Mouse (Mus musculus): Measurements from ENCODE around the gene Syce2. TPM values are rescaled to one million over a fixed set of nuclear protein-coding genes. Genes with fewer than 3 reads are reported as not detected.

Gene Syce2
- total and polyA plus RNA-seq, 3 experiments = 0.33 to 4.3 (median 2.6) TPM

DNA sequence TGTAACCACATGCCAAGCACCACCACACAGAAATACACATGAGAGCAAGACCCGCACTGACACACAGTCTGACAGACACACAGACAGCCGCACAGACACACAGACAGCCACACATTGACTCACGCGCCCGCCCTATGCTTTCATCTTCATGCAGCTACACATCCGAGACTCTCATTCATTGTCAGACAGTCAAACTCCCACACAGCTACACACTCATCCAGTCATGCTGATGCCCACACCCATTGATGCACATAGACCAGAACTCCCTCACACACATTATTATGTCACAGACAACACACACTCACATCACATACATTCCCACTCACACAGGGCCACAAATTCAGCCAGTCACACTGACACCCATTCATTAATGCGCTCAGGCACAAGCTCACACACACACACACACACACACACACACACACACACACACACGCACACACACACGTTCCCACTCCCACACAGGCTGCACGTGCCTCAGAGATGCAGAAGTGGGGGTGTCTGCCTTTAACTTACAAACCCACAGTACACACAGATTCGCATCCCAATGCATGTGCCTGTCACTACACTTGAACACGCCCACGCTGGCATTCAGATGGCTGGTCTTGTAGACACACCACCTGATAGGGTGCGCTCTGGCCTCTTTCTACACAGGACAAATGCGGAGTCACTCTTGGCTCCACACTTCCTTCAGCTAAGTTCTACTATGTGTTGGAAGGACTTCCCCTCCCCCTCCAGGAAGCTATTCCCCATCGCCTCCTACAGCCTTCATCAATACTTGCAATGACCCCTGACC, 62.1 kb downstream of the Syce2 start:
- 74% methylated on average over 16 of the region's 16 CpGs for WGBS
- TF ChIP-seq EP300 (IDR thresholded peaks at IDR 0.05; ENCODE audit: insufficient read depth, low read depth, low read length) = no peak
- TF ChIP-seq POLR2A (IDR thresholded peaks at IDR 0.05; ENCODE audit: insufficient read depth, low read depth, low read length) = no peak
- no peak for TF ChIP-seq CTCF (IDR thresholded peaks at IDR 0.05)
- intact Hi-C loops (cut with DNase I) = no loop called here
- DNase-seq = no peak
- Histone ChIP-seq H3K9ac (ENCODE audit: low read depth, low read length) (no peak overlapping the region), H3K4me3 (no peak overlapping the region), H3K27me3 (ENCODE audit: control insufficient read depth, insufficient read depth, low read length) (peaks cover 34% of the 10 kb centered on the region), H3K4me1 (ENCODE audit: control insufficient read depth, insufficient read depth, low read length) (no peaks in the 10 kb centered on the region), H3K36me3 (ENCODE audit: control insufficient read depth, insufficient read depth, low read length) (no peaks in the 10 kb centered on the region), H3K27ac (no peak overlapping the region), H3K79me2 (replicated peaks; ENCODE audit: control insufficient read depth, insufficient read depth, low read length) (no peaks in the 10 kb centered on the region)

DNA sequence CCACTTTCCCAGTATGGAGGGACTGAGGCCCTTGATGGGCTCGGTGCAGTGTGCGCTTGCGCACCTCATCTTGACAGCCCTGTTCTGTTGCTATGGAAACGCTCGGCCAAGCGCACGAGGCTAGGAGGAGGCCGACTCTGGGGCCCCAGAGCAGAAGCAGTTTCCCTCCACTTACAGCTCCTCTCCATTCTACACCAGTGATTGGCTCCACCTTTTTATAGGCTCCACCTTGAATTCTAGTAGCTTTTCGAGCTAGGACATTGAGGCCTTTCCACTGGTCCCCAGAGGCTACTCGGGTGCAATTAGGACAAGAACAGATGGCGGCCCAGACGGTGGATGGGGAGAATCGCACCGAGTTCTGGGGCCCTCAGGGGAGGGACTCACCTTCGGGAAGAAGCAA, 62.9 kb downstream of the Syce2 start:
- Histone ChIP-seq H3K79me2 (replicated peaks; ENCODE audit: control insufficient read depth, insufficient read depth, low read length) (no peaks in the 10 kb centered on the region), H3K36me3 (ENCODE audit: control insufficient read depth, insufficient read depth, low read length) (no peaks in the 10 kb centered on the region), H3K27ac (no peak overlapping the region), H3K27me3 (ENCODE audit: control insufficient read depth, insufficient read depth, low read length) (peaks cover 31% of the 10 kb centered on the region), H3K4me1 (ENCODE audit: control insufficient read depth, insufficient read depth, low read length) (no peaks in the 10 kb centered on the region), H3K9ac (ENCODE audit: low read depth, low read length) (no peak overlapping the region), H3K4me3 (no peak overlapping the region)
- DNase-seq = no peak
- 4% methylated on average over 15 of the region's 15 CpGs for WGBS
- intact Hi-C loops (cut with DNase I) = no loop called here
- TF ChIP-seq POLR2A (IDR thresholded peaks at IDR 0.05; ENCODE audit: insufficient read depth, low read depth, low read length) = no peak

GRCm38 (mm10) chr8:84935489-84935888, 63.6 kb downstream of the Syce2 start:
- intact Hi-C loops (cut with DNase I) = no loop called here
- no peak for TF ChIP-seq POLR2A (IDR thresholded peaks at IDR 0.05; ENCODE audit: insufficient read depth, low read depth, low read length)
- TF ChIP-seq EP300 (IDR thresholded peaks at IDR 0.05; ENCODE audit: insufficient read depth, low read depth, low read length) = no peak
- no peak for TF ChIP-seq CTCF (IDR thresholded peaks at IDR 0.05)
- H3K4me3 ChIP-seq = no peak overlapping the region

GRCm38 (mm10) chr8:84936041-84936961, 64.4 kb downstream of the Syce2 start:
- Histone ChIP-seq H3K4me3 (no peak overlapping the region), H3K27ac (no peak overlapping the region), H3K27me3 (ENCODE audit: control insufficient read depth, insufficient read depth, low read length) (peaks cover 31% of the 10 kb centered on the region), H3K9ac (ENCODE audit: low read depth, low read length) (no peak overlapping the region), H3K79me2 (replicated peaks; ENCODE audit: control insufficient read depth, insufficient read depth, low read length) (no peaks in the 10 kb centered on the region), H3K36me3 (ENCODE audit: control insufficient read depth, insufficient read depth, low read length) (no peaks in the 10 kb centered on the region), H3K4me1 (ENCODE audit: control insufficient read depth, insufficient read depth, low read length) (no peaks in the 10 kb centered on the region)
- intact Hi-C loops (cut with DNase I) = no loop called here
- TF ChIP-seq EP300 (IDR thresholded peaks at IDR 0.05; ENCODE audit: insufficient read depth, low read depth, low read length) = no peak
- no peak for TF ChIP-seq CTCF (IDR thresholded peaks at IDR 0.05)
- no peak for TF ChIP-seq POLR2A (IDR thresholded peaks at IDR 0.05; ENCODE audit: insufficient read depth, low read depth, low read length)
- 28% methylated on average over 23 of the region's 23 CpGs for WGBS
- no peak for DNase-seq

More at GRCm38 (mm10) chr8:84935489-84935888, 63.6 kb downstream of the Syce2 start:
- no peaks in the 10 kb centered on the region for H3K4me1 ChIP-seq (ENCODE audit: control insufficient read depth, insufficient read depth, low read length)
- DNase-seq = no peak
- no peaks in the 10 kb centered on the region for H3K36me3 ChIP-seq (ENCODE audit: control insufficient read depth, insufficient read depth, low read length)
- peaks cover 31% of the 10 kb centered on the region for H3K27me3 ChIP-seq (ENCODE audit: control insufficient read depth, insufficient read depth, low read length)
- WGBS = 8% methylated on average over 14 of the region's 14 CpGs
- H3K27ac ChIP-seq = no peak overlapping the region
- H3K79me2 ChIP-seq (replicated peaks; ENCODE audit: control insufficient read depth, insufficient read depth, low read length) = no peaks in the 10 kb centered on the region
- H3K9ac ChIP-seq (ENCODE audit: low read depth, low read length) = no peak overlapping the region

- H3K9ac ChIP-seq (ENCODE audit: low read depth, low read length) = no peak within 1 kb of the TSS
- H3K36me3 ChIP-seq (ENCODE audit: control insufficient read depth, insufficient read depth, low read length) = no peaks in the 10 kb centered on the region
- no peak within 1 kb of the TSS for H3K4me3 ChIP-seq
- TF ChIP-seq EP300 (IDR thresholded peaks at IDR 0.05; ENCODE audit: insufficient read depth, low read depth, low read length) = no peak
- peak; percentile 78 for TF ChIP-seq CTCF (IDR thresholded peaks at IDR 0.05)
- no peak within 1 kb of the TSS for H3K27ac ChIP-seq
- 2% methylated on average over 48 of the region's 50 CpGs for WGBS
- H3K79me2 ChIP-seq (replicated peaks; ENCODE audit: control insufficient read depth, insufficient read depth, low read length) = no peaks in the 10 kb centered on the region
- H3K4me1 ChIP-seq (ENCODE audit: control insufficient read depth, insufficient read depth, low read length) = no peaks in the 10 kb centered on the region
- intact Hi-C loops (cut with DNase I) = no loop called here
- peaks cover 31% of the 10 kb centered on the region for H3K27me3 ChIP-seq (ENCODE audit: control insufficient read depth, insufficient read depth, low read length)
- DNase-seq = peak; percentile 48 to 66
These were observed 65.1 kb downstream of the Syce2 start, which contains the start of gene Mast1 for GRCm38 (mm10) chr8:84936962-84937546. Gene Mast1 (minus strand): TSS chr8:84937359.

Small RNAs within 50 kb of the gene (microRNA-seq; reads per million reads assigned to microRNA genes)
- 0 reads per million in 2 experiments for gene Gm24197
- gene Mir7069 = 3.5 to 5.0 reads per million in 2 experiments

Other genes with a start within 250 kb of the Syce2 start
Only the 30 nearest of the 31 such genes appear.
- 10 to 100 TPM; 11.8 to 13.0 TPM for gene Ier2, start 209.3 kb upstream of the Syce2 start, total RNA-seq (2021)
- gene Ier2, start 209.3 kb upstream of the Syce2 start, polyA plus RNA-seq (2012; rRNA removed) = 6.8 and 8.1 TPM in 2 replicates
- gene Trmt1, start 185.8 kb upstream of the Syce2 start, total RNA-seq (2021) = 10 to 100 TPM; 32.0 to 37.4 TPM
- 39.9 and 50.8 TPM in 2 replicates for gene Trmt1, start 185.8 kb upstream of the Syce2 start, polyA plus RNA-seq (2012; rRNA removed)
- 10 to 100 TPM; 30.5 to 31.0 TPM for gene Nacc1, start 184.2 kb upstream of the Syce2 start, total RNA-seq (2021)
- 45.3 and 50.5 TPM in 2 replicates for gene Nacc1, start 184.2 kb upstream of the Syce2 start, polyA plus RNA-seq (2012; rRNA removed)
- 1 to 10 TPM; 3.0 to 3.7 TPM for gene Lyl1, start 170.7 kb upstream of the Syce2 start, total RNA-seq (2021)
- gene Lyl1, start 170.7 kb upstream of the Syce2 start, polyA plus RNA-seq (2012; rRNA removed) = 4.0 and 7.7 TPM in 2 replicates
- gene G430095P16Rik, start 149.1 kb upstream of the Syce2 start, total RNA-seq (2021) = under 1 TPM in 1 of 2 experiments, not detected in 1; 0.55 TPM
- gene G430095P16Rik, start 149.1 kb upstream of the Syce2 start, polyA plus RNA-seq (2012; rRNA removed) = 0.70 TPM in 1 of 2 replicates, not detected in the other
- 100 to 1,000 TPM; 274 to 297 TPM for gene Nfix, start 71.8 kb upstream of the Syce2 start, total RNA-seq (2021)
- 49.0 and 68.7 TPM in 2 replicates for gene Nfix, start 71.8 kb upstream of the Syce2 start, polyA plus RNA-seq (2012; rRNA removed)
- gene Dand5, start 49.3 kb upstream of the Syce2 start, total RNA-seq (2021) = 10 to 100 TPM; 11.2 to 12.3 TPM
- gene Dand5, start 49.3 kb upstream of the Syce2 start, polyA plus RNA-seq (2012; rRNA removed) = 6.1 and 7.6 TPM in 2 replicates
- 10 to 100 TPM; 27.4 to 29.7 TPM for gene Gadd45gip1, start 40.6 kb upstream of the Syce2 start, total RNA-seq (2021)
- gene Gadd45gip1, start 40.6 kb upstream of the Syce2 start, polyA plus RNA-seq (2012; rRNA removed) = 13.4 and 21.2 TPM in 2 replicates
- gene Rad23a, start 31.4 kb upstream of the Syce2 start, total RNA-seq (2021) = 10 to 100 TPM; 85.1 to 87.6 TPM
- 77.3 and 101 TPM in 2 replicates for gene Rad23a, start 31.4 kb upstream of the Syce2 start, polyA plus RNA-seq (2012; rRNA removed)
- 100 to 1,000 TPM; 352 to 416 TPM for gene Calr, start 25.2 kb upstream of the Syce2 start, total RNA-seq (2021)
- 154 and 269 TPM in 2 replicates for gene Calr, start 25.2 kb upstream of the Syce2 start, polyA plus RNA-seq (2012; rRNA removed)
- 10 to 100 TPM; 21.8 to 24.5 TPM for gene Farsa, start 15.1 kb upstream of the Syce2 start, total RNA-seq (2021)
- gene Farsa, start 15.1 kb upstream of the Syce2 start, polyA plus RNA-seq (2012; rRNA removed) = 32.5 and 41.4 TPM in 2 replicates
- gene Gcdh, start 21.8 kb downstream of the Syce2 start, total RNA-seq (2021) = 10 to 100 TPM; 71.5 to 89.9 TPM
- gene Gcdh, start 21.8 kb downstream of the Syce2 start, polyA plus RNA-seq (2012; rRNA removed) = 134 and 148 TPM in 2 replicates
- gene Klf1, start 29.8 kb downstream of the Syce2 start, total RNA-seq (2021) = under 1 TPM in 1 of 2 experiments, not detected in 1; 0.16 TPM
- 0.08 and 0.23 TPM in 2 replicates for gene Klf1, start 29.8 kb downstream of the Syce2 start, polyA plus RNA-seq (2012; rRNA removed)
- gene Dnase2a, start 36.4 kb downstream of the Syce2 start, total RNA-seq (2021) = 1 to 10 TPM; 6.5 to 9.6 TPM
- 9.2 and 10.9 TPM in 2 replicates for gene Dnase2a, start 36.4 kb downstream of the Syce2 start, polyA plus RNA-seq (2012; rRNA removed)
- under 1 TPM; 0.07 to 0.10 TPM for gene Mast1, start 65.2 kb downstream of the Syce2 start, total RNA-seq (2021)
- 0.16 and 0.18 TPM in 2 replicates for gene Mast1, start 65.2 kb downstream of the Syce2 start, polyA plus RNA-seq (2012; rRNA removed)
- not detected for gene Rtbdn, start 74.9 kb downstream of the Syce2 start, total RNA-seq (2021)
- gene Rtbdn, start 74.9 kb downstream of the Syce2 start, polyA plus RNA-seq (2012; rRNA removed) = not detected in 2 replicates
- gene Gm49661, start 97.3 kb downstream of the Syce2 start, total RNA-seq (2021) = 1 to 10 TPM; 1.3 to 2.1 TPM
- not detected in 2 replicates for gene Gm49661, start 97.3 kb downstream of the Syce2 start, polyA plus RNA-seq (2012; rRNA removed)
- gene Prdx2, start 97.5 kb downstream of the Syce2 start, total RNA-seq (2021) = 100 to 1,000 TPM; 591 to 662 TPM
- gene Prdx2, start 97.5 kb downstream of the Syce2 start, polyA plus RNA-seq (2012; rRNA removed) = 464 and 584 TPM in 2 replicates
- gene Rnaseh2a, start 97.7 kb downstream of the Syce2 start, total RNA-seq (2021) = 10 to 100 TPM; 38.1 to 50.5 TPM
- gene Rnaseh2a, start 97.7 kb downstream of the Syce2 start, polyA plus RNA-seq (2012; rRNA removed) = 33.7 and 46.3 TPM in 2 replicates
- 10 to 100 TPM; 10.4 to 19.0 TPM for gene Junb, start 106.6 kb downstream of the Syce2 start, total RNA-seq (2021)
- 13.1 and 17.3 TPM in 2 replicates for gene Junb, start 106.6 kb downstream of the Syce2 start, polyA plus RNA-seq (2012; rRNA removed)
- gene Hook2, start 118.5 kb downstream of the Syce2 start, total RNA-seq (2021) = 1 to 10 TPM; 2.0 TPM
- 2.3 and 2.4 TPM in 2 replicates for gene Hook2, start 118.5 kb downstream of the Syce2 start, polyA plus RNA-seq (2012; rRNA removed)
- gene Best2, start 142.4 kb downstream of the Syce2 start, total RNA-seq (2021) = not detected
- not detected in 2 replicates for gene Best2, start 142.4 kb downstream of the Syce2 start, polyA plus RNA-seq (2012; rRNA removed)
- 10 to 100 TPM; 58.5 to 71.8 TPM for gene Asna1, start 153.2 kb downstream of the Syce2 start, total RNA-seq (2021)
- gene Asna1, start 153.2 kb downstream of the Syce2 start, polyA plus RNA-seq (2012; rRNA removed) = 104 and 133 TPM in 2 replicates
- 10 to 100 TPM; 81.5 to 94.1 TPM for gene Trir, start 154.7 kb downstream of the Syce2 start, total RNA-seq (2021)
- 47.2 and 54.3 TPM in 2 replicates for gene Trir, start 154.7 kb downstream of the Syce2 start, polyA plus RNA-seq (2012; rRNA removed)
- gene Tnpo2, start 164.8 kb downstream of the Syce2 start, total RNA-seq (2021) = 10 to 100 TPM; 26.8 to 28.4 TPM
- gene Tnpo2, start 164.8 kb downstream of the Syce2 start, polyA plus RNA-seq (2012; rRNA removed) = 26.8 and 34.8 TPM in 2 replicates
- gene Fbxw9, start 187.9 kb downstream of the Syce2 start, total RNA-seq (2021) = 1 to 10 TPM; 2.4 to 2.5 TPM
- gene Fbxw9, start 187.9 kb downstream of the Syce2 start, polyA plus RNA-seq (2012; rRNA removed) = 9.3 and 10.5 TPM in 2 replicates
- gene Gm5741, start 195.9 kb downstream of the Syce2 start, total RNA-seq (2021) = not detected
- not detected in 2 replicates for gene Gm5741, start 195.9 kb downstream of the Syce2 start, polyA plus RNA-seq (2012; rRNA removed)
- 10 to 100 TPM; 26.1 to 29.4 TPM for gene Dhps, start 199.6 kb downstream of the Syce2 start, total RNA-seq (2021)
- 31.5 and 33.2 TPM in 2 replicates for gene Dhps, start 199.6 kb downstream of the Syce2 start, polyA plus RNA-seq (2012; rRNA removed)
- 10 to 100 TPM; 39.0 to 41.4 TPM for gene Wdr83os, start 208.6 kb downstream of the Syce2 start, total RNA-seq (2021)
- gene Wdr83os, start 208.6 kb downstream of the Syce2 start, polyA plus RNA-seq (2012; rRNA removed) = 99.3 and 108 TPM in 2 replicates
- gene Wdr83, start 209.2 kb downstream of the Syce2 start, total RNA-seq (2021) = 10 to 100 TPM; 29.4 to 30.2 TPM
- 39.2 and 44.2 TPM in 2 replicates for gene Wdr83, start 209.2 kb downstream of the Syce2 start, polyA plus RNA-seq (2012; rRNA removed)

Data from heart, adult 2 months (tissue).